Mouse (Mus musculus): ENCODE measurements around the gene Pbx4.

GRCm38 (mm10) chr8:69867696-69868326 is 35.5 kb downstream of the Pbx4 start:
- TF ChIP-seq CTCF (IDR thresholded peaks at IDR 0.05), result no peak
- no peak for TF ChIP-seq POLR2A (IDR thresholded peaks at IDR 0.05; ENCODE audit: insufficient read depth, low read depth, low read length)
- no peak for TF ChIP-seq EP300 (IDR thresholded peaks at IDR 0.05; ENCODE audit: insufficient read depth, low read depth, low read length)
